Mouse (Mus musculus): ENCODE results near the gene Olfr898.

Gene Olfr898

DNA sequence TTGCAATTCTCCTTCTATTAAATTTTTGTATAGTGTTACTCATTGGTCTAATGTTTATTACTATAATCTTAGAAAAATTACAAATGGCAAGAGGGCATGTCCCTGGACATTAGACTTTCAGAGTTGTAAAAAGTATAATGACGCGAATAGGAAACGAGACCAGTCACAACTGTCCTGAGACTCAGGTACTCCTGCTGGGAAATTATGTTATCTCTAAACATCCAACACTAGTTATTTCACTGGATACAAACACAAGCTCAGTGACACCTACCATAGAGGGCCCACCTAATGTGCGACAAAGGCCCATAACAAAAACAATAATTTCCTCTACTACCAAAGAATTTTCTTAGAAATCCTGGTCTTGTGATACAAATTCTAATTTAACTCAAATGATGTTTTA is at the start of gene Olfr898:
Gene Olfr898 (plus strand): TSS at position 301 of the 400 bp plus-strand sequence.
- no peak for DNase-seq

DNA sequence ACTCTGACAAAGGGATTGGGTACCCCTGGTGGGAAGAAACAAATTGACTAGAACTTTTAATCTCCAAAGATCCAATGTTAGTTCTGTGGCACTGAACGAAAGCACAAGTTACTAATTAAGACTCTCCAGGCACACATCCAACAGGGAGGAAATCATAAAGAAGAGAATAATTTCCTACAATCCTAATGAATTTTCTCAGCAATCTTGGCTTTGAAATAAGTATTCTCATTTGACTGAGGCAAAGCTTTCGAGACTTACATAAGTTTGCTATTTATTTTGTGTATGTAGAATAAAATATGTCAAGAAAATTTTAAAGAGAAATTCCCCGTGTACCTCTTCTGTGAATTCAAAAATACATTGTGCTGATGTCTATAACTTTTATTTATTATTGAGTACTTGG is 19.5 kb upstream of the Olfr898 start, which contains the start of gene Olfr25:
Gene Olfr25 (plus strand): TSS at position 301 of the 400 bp plus-strand sequence.
- no peak for DNase-seq

DNA sequence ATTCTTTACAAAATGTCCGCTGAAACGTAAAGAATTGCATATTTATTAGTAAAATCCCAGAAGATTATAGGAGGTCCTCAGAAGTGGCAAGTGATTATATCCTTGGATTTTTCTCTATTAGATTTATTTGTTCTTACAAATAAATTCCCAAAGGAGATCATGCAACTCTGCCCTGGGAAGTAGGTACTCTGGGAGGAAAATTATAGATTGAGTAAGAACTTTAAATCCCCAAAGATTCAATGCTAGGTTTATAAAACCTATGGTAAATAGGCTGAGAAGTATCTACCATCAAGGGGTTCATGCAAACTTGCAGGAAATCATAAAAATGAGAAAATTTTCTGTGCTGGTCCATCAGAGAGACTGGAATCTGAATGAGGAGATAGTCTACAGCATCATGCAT is 18.4 kb downstream of the Olfr898 start, which contains the start of gene Olfr250:
Gene Olfr250 (plus strand): TSS at position 301 of the 400 bp plus-strand sequence.
- no peak for DNase-seq

- DNase-seq: no peak
These were observed 28.6 kb downstream of the Olfr898 start, which contains the start of gene Olfr251 for GRCm38 (mm10) chr9:38376786-38377185. Gene Olfr251, plus strand, starts transcription at chr9:38377086.

DNA sequence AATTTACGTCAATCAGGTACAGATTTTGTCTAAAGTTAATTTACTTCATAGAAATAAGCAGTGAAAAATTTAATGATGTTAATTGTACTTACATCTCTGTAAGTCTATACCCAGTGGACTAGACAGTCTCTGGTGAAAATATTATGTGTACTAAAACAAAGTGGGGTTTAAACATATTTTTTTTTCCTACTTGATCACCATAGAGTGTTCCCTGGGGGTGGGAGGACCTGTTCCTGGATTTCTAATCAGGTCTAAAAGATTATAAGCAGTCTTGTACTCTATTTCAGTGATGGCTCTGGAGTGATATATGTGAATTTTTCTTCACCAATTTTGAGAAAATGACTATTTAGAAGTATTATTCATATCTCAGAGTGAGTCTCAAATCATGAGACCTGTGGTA is 53.2 kb downstream of the Olfr898 start, which contains the start of gene Olfr147:
Gene Olfr147 (plus strand): TSS at position 301 of the 400 bp plus-strand sequence.
- DNase-seq: no peak
